Mouse (Mus musculus) liver, postnatal 0 days (tissue): ENCODE measurements around the gene Ltbp2. TPM values are rescaled to one million over a fixed set of nuclear protein-coding genes. Genes with fewer than 3 reads are reported as not detected.

Experiments used
- ATAC-seq: fragments of 200-750 bp; cut with Nextera tagmentation; 2 replicates; pipeline ENCODE4 v1.8.0; 2017; ENCODE audit warnings: mild to moderate bottlenecking, moderate library complexity
- DNase-seq: peaks from one replicate; pipeline ENCODE4 v3.0.0-alpha.2; 2016
- H3K27ac ChIP-seq: fragments of 300-500 bp; sonication (generic); 2 replicates; pipeline ENCODE4 v1.5.1; 2014; ENCODE audit warnings: antibody characterized with exemption, moderate library complexity, mild to moderate bottlenecking, low read depth
- H3K27me3 ChIP-seq: fragments of 300-500 bp; sonication (generic); 2 replicates; pipeline ENCODE4 v1.6.1; 2014; ENCODE audit warnings: low read length, control low read depth, mixed read lengths; ENCODE audit not compliant: insufficient read depth
- H3K36me3 ChIP-seq: fragments of 300-500 bp; sonication (generic); replicated peaks from 2 replicates; pipeline ENCODE4 v1.6.1; 2014; ENCODE audit warnings: mild to moderate bottlenecking, control low read depth, low read length, moderate library complexity, mixed read lengths; ENCODE audit not compliant: insufficient read depth
- H3K4me1 ChIP-seq: fragments of 300-500 bp; sonication (generic); 2 replicates; pipeline ENCODE4 v1.6.1; 2014; ENCODE audit warnings: antibody characterized with exemption, mild to moderate bottlenecking, control low read depth; ENCODE audit not compliant: insufficient read depth
- H3K4me2 ChIP-seq: fragments of 300-500 bp; sonication (generic); 2 replicates; pipeline ENCODE4 v1.6.1; 2014; ENCODE audit warnings: low read depth, mild to moderate bottlenecking, low read length, moderate library complexity, mixed read lengths
- H3K4me3 ChIP-seq: fragments of 300-500 bp; sonication (generic); 2 replicates; pipeline ENCODE4 v1.5.1; 2014; ENCODE audit warnings: low read depth, low read length
- H3K9ac ChIP-seq: fragments of 300-500 bp; sonication (generic); replicated peaks from 2 replicates; pipeline ENCODE4 v1.6.1; 2014; ENCODE audit warnings: mild to moderate bottlenecking, moderate library complexity
- H3K9me3 ChIP-seq: fragments of 300-500 bp; sonication (generic); 2 replicates; pipeline ENCODE4 v1.6.1; 2016; ENCODE audit warnings: mild to moderate bottlenecking, control low read depth, low read length, mixed read lengths
- CTCF ChIP-seq: sonication (generic); IDR thresholded peaks from 2 replicates; pipeline ENCODE4 v1.5.1; 2016; ENCODE audit warnings: antibody characterized with exemption, low read depth
- EP300 ChIP-seq: IDR thresholded peaks from 2 replicates; pipeline ENCODE4 v1.6.1; 2016; ENCODE audit warnings: antibody characterized with exemption, low read depth, mild to moderate bottlenecking
- WGBS: fragments of 180-500 bp; shearing (Covaris S2); extraction: QIAGEN DNeasy Blood & Tissue Kit; methylation state at CpG from one replicate; pipeline ENCODE4 v1.1.7; 2014; ENCODE audit not compliant: insufficient replicate concordance; 5-methylcytosine and 5-hydroxymethylcytosine counted together
- polyA plus RNA-seq: library from polyadenylated mRNA; unstranded; fragments of >200 nt; fragmentation: Nextera tagmentation; extraction: Ambion mirVana; gene quantifications from 2 replicates; pipeline ENCODE4 v1.2.1, GENCODE M21; 2015

The Ltbp2 gene
- polyA plus RNA-seq, 1 experiment from 2014 or later = 0.59 TPM

- H3K4me3 ChIP-seq = no peak overlapping the region
- DNase-seq = no peak
- H3K9ac ChIP-seq = no peak overlapping the region
- H3K27ac ChIP-seq = no peak overlapping the region
- no peaks in the 10 kb centered on the region for H3K4me1 ChIP-seq
- TF ChIP-seq EP300 = no peak
- TF ChIP-seq CTCF = no peak
- no peaks in the 10 kb centered on the region; the same call in 1 of the 2 replicates for H3K27me3 ChIP-seq
- H3K9me3 ChIP-seq = no peaks in the 10 kb centered on the region
- ATAC-seq = no peak
- no peak overlapping the region for H3K4me2 ChIP-seq
- no peaks in the 10 kb centered on the region for H3K36me3 ChIP-seq
- WGBS = 84% methylated on average over 8 of the region's 8 CpGs
Observed at GRCm38 (mm10) chr12:84794647-84795046, 81.7 kb downstream of the Ltbp2 start.

- no peaks in the 10 kb centered on the region; the same call in 1 of the 2 replicates for H3K27me3 ChIP-seq
- no peaks in the 10 kb centered on the region for H3K36me3 ChIP-seq
- no peak overlapping the region for H3K9ac ChIP-seq
- no peak for TF ChIP-seq CTCF
- TF ChIP-seq EP300 = no peak
- no peaks in the 10 kb centered on the region for H3K4me1 ChIP-seq
- no peaks in the 10 kb centered on the region for H3K9me3 ChIP-seq
- H3K4me3 ChIP-seq = no peak overlapping the region
- WGBS = 71% methylated on average over 4 of the region's 4 CpGs
- H3K27ac ChIP-seq = no peak overlapping the region
- ATAC-seq = no peak
- H3K4me2 ChIP-seq = no peak overlapping the region
- DNase-seq = no peak
Observed at GRCm38 (mm10) chr12:84792629-84793028, 83.7 kb downstream of the Ltbp2 start.

GRCm38 (mm10) chr12:84790853-84791252, 85.5 kb downstream of the Ltbp2 start:
- ATAC-seq (no peak), DNase-seq (no peak)
- WGBS = 53% methylated on average over 10 of the region's 10 CpGs
- H3K4me2 ChIP-seq = no peak overlapping the region
- no peaks in the 10 kb centered on the region; the same call in 1 of the 2 replicates for H3K27me3 ChIP-seq
- H3K9me3 ChIP-seq = no peaks in the 10 kb centered on the region
- H3K27ac ChIP-seq = no peak overlapping the region
- H3K4me1 ChIP-seq = no peaks in the 10 kb centered on the region
- H3K36me3 ChIP-seq = no peaks in the 10 kb centered on the region
- no peak overlapping the region for H3K4me3 ChIP-seq
- TF ChIP-seq CTCF = no peak
- no peak for TF ChIP-seq EP300
- no peak overlapping the region for H3K9ac ChIP-seq

- H3K4me3 ChIP-seq = no peak overlapping the region
- 74% methylated on average over 5 of the region's 5 CpGs for WGBS
- no peak for ATAC-seq
- H3K36me3 ChIP-seq = no peaks in the 10 kb centered on the region
- no peak overlapping the region for H3K9ac ChIP-seq
- TF ChIP-seq EP300 = no peak
- no peak for TF ChIP-seq CTCF
- H3K4me2 ChIP-seq = no peak overlapping the region
- DNase-seq = no peak
- no peaks in the 10 kb centered on the region for H3K27me3 ChIP-seq
- H3K4me1 ChIP-seq = peaks cover 5% of the 10 kb centered on the region
- no peak overlapping the region for H3K27ac ChIP-seq
- H3K9me3 ChIP-seq = no peaks in the 10 kb centered on the region
Observed at GRCm38 (mm10) chr12:84786091-84786490, 90.2 kb downstream of the Ltbp2 start.

- H3K27me3 ChIP-seq = no peaks in the 10 kb centered on the region
- H3K9me3 ChIP-seq = no peaks in the 10 kb centered on the region
- 30% methylated on average over 25 of the region's 25 CpGs for WGBS
- peak; percentile 80 for ATAC-seq
- H3K4me2 ChIP-seq = peak overlapping the region; percentile 19; the same call in 1 of the 2 replicates
- TF ChIP-seq CTCF (peak; percentile 99), EP300 (no peak)
- no peak overlapping the region for H3K9ac ChIP-seq
- DNase-seq = peak; percentile 93
- no peaks in the 10 kb centered on the region for H3K36me3 ChIP-seq
- no peak overlapping the region for H3K27ac ChIP-seq
- no peak overlapping the region for H3K4me3 ChIP-seq
- H3K4me1 ChIP-seq = peaks cover 5% of the 10 kb centered on the region
Observed at GRCm38 (mm10) chr12:84784604-84785381, 91.5 kb downstream of the Ltbp2 start.

GRCm38 (mm10) chr12:84776229-84776628, 100.1 kb downstream of the Ltbp2 start:
- TF ChIP-seq CTCF (no peak), EP300 (no peak)
- Histone ChIP-seq H3K4me1 (peaks cover 22% of the 10 kb centered on the region), H3K9ac (no peak overlapping the region), H3K9me3 (no peaks in the 10 kb centered on the region), H3K4me3 (no peak overlapping the region), H3K27ac (no peak overlapping the region), H3K36me3 (no peaks in the 10 kb centered on the region), H3K27me3 (no peaks in the 10 kb centered on the region), H3K4me2 (no peak overlapping the region)
- DNase-seq (no peak), ATAC-seq (no peak)
